Mouse (Mus musculus) common myeloid progenitor, adult 5-6 weeks (primary cell): ENCODE results near the gene Kitl. TPM values are rescaled to one million over a fixed set of nuclear protein-coding genes. Genes with fewer than 3 reads are reported as not detected.

Source experiments
- ATAC-seq: replicated peaks from 2 replicates; pipeline ENCODE4 v1.8.0; 2016; ENCODE audit warnings: low read depth, mild to moderate bottlenecking, moderate TSS enrichment, inconsistent platforms; ENCODE audit not compliant: poor library complexity, severe bottlenecking
- total RNA-seq: library from RNA; stranded (forward); fragments of 200-1000, 187-1606 nt; gene quantifications from 2 replicates; pipeline ENCODE4 v1.2.3, GENCODE M21; 2017

The Kitl gene
- total RNA-seq, 1 experiment from 2014 or later: 0.09 TPM

GRCm38 (mm10) chr10:100073092-100073491, 57.7 kb downstream of the Kitl start:
- ATAC-seq: no peak

- no peak for ATAC-seq
These were observed 85.7 kb downstream of the Kitl start for GRCm38 (mm10) chr10:100101115-100101514.

GRCm38 (mm10) chr10:100111209-100111608, 95.8 kb downstream of the Kitl start:
- ATAC-seq: no peak

GRCm38 (mm10) chr10:100115570-100115969, 100.1 kb downstream of the Kitl start:
- ATAC-seq: no peak

- no peak for ATAC-seq
These were observed 109.0 kb downstream of the Kitl start for GRCm38 (mm10) chr10:100124452-100124851.

GRCm38 (mm10) chr10:100127837-100128743, 112.7 kb downstream of the Kitl start:
- no peak for ATAC-seq

- no peak for ATAC-seq
These were observed 116.2 kb downstream of the Kitl start for GRCm38 (mm10) chr10:100131657-100132056.

- no peak for ATAC-seq
These were observed 116.9 kb downstream of the Kitl start for GRCm38 (mm10) chr10:100132304-100132703.

- 0 out of 2 replicates have a peak, but pooled peaks have one; percentile 39 for ATAC-seq
These were observed 123.1 kb downstream of the Kitl start for GRCm38 (mm10) chr10:100138552-100138951.

GRCm38 (mm10) chr10:100148123-100148522, 132.7 kb downstream of the Kitl start:
- peak; percentile 68; the same call in 1 of the 2 replicates for ATAC-seq
